Mouse (Mus musculus) intestine, postnatal 0 days (tissue): ENCODE data around the gene Stt3a. TPM values are rescaled to one million over a fixed set of nuclear protein-coding genes. Genes with fewer than 3 reads are reported as not detected.
A peak's percentile ranks its signal among the peaks of the same experiment; 100 is the strongest.

Source experiments
- ATAC-seq: fragments of 200-750 bp; cut with Nextera tagmentation; 2 replicates; pipeline ENCODE4 v1.8.0; 2017; ENCODE audit warnings: mild to moderate bottlenecking, moderate TSS enrichment, moderate library complexity
- H3K27ac ChIP-seq: fragments of 300-500 bp; sonication (generic); 2 replicates; pipeline ENCODE4 v1.5.1; 2014; ENCODE audit warnings: mild to moderate bottlenecking, low read depth, low read length, moderate library complexity
- H3K27me3 ChIP-seq: fragments of 300-500 bp; sonication (generic); replicated peaks from 2 replicates; pipeline ENCODE4 v1.6.1; 2014; ENCODE audit warnings: low read length, mixed read lengths; ENCODE audit not compliant: control insufficient read depth, insufficient read depth
- H3K36me3 ChIP-seq: fragments of 300-500 bp; sonication (generic); 2 replicates; pipeline ENCODE4 v1.6.1; 2014; ENCODE audit warnings: mild to moderate bottlenecking, moderate library complexity; ENCODE audit not compliant: control insufficient read depth, insufficient read depth
- H3K4me1 ChIP-seq: fragments of 300-500 bp; sonication (generic); replicated peaks from 2 replicates; pipeline ENCODE4 v1.6.1; 2014; ENCODE audit warnings: antibody characterized with exemption, low read length, mixed read lengths; ENCODE audit not compliant: control insufficient read depth, insufficient read depth
- H3K4me2 ChIP-seq: fragments of 300-500 bp; sonication (generic); replicated peaks from 2 replicates; pipeline ENCODE4 v1.6.1; 2014; ENCODE audit warnings: low read depth, mild to moderate bottlenecking, moderate library complexity
- H3K4me3 ChIP-seq: fragments of 300-500 bp; sonication (generic); 2 replicates; pipeline ENCODE4 v1.5.1; 2014; ENCODE audit warnings: low read depth, low read length
- H3K9ac ChIP-seq: fragments of 300-500 bp; sonication (generic); 2 replicates; pipeline ENCODE4 v1.6.1; 2014; ENCODE audit warnings: mild to moderate bottlenecking, low read depth, low read length
- H3K9me3 ChIP-seq: fragments of 300-500 bp; sonication (generic); 2 replicates; pipeline ENCODE4 v1.6.1; 2016; ENCODE audit warnings: mixed run types; ENCODE audit not compliant: control insufficient read depth
- CTCF ChIP-seq: sonication (generic); IDR thresholded peaks from 2 replicates; pipeline ENCODE4 v1.5.1; 2016; ENCODE audit warnings: low read depth, mild to moderate bottlenecking, control low read depth, antibody characterized with exemption, moderate library complexity
- WGBS: fragments of 180-500 bp; shearing (Covaris S2); extraction: QIAGEN DNeasy Blood & Tissue Kit; methylation state at CpG from one replicate; pipeline ENCODE4 v1.1.7; 2014; 5-methylcytosine and 5-hydroxymethylcytosine counted together
- polyA plus RNA-seq: library from polyadenylated mRNA; unstranded; fragments of >200 nt; fragmentation: Nextera tagmentation; extraction: Ambion mirVana; gene quantifications from 2 replicates; pipeline ENCODE4 v1.2.1, GENCODE M21; 2015

Stt3a gene
- polyA plus RNA-seq, 1 experiment from 2014 or later, result 166 TPM

DNA sequence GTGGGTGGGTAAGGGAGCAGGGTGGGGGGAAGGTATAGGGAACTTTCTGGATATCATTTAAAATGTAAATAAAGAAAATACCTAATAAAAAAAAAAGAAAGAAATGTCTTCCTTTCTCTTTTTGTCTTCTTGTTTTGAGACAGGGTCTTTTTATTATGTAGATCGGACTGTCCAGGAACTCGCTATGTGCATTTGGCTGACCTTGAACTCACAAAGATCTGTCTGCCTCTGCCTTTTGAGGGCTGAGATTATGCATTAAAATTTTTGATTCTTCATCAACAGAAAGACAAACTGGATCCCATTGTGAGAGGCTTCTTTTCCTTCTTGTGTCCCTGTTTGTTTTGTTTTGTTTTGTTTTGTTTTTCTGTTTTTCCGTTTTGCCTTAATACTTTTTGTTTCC is 35.5 kb upstream of the Stt3a start:
- H3K27me3 ChIP-seq, result no peaks in the 10 kb centered on the region
- H3K9me3 ChIP-seq, result no peaks in the 10 kb centered on the region
- no peak for ATAC-seq
- H3K27ac ChIP-seq, result no peak overlapping the region
- no peaks in the 10 kb centered on the region for H3K36me3 ChIP-seq
- 85% methylated on average over 3 of the region's 3 CpGs for WGBS
- no peak overlapping the region for H3K4me3 ChIP-seq
- no peak overlapping the region for H3K4me2 ChIP-seq
- no peak for TF ChIP-seq CTCF
- no peaks in the 10 kb centered on the region for H3K4me1 ChIP-seq
- no peak overlapping the region for H3K9ac ChIP-seq

DNA sequence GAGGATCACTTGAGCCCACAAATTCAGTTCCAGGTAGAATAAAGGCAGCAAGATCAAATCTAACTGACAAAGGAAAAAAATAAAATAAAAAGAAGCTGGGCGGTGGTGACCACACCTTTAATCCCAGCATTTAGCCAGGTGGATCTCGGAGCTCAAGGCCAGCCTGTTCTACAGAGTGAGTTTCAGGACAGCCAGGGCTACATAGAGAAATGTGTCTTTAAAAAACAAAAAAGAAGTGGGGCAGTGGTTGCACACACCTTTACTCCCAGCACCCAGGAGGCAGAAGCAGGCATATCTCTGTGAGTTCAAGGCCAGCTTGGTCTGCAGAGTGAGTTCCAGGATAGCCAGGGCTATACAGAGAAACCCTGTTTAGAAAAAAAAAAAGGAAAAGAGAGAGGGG is 34.5 kb upstream of the Stt3a start:
- Histone ChIP-seq H3K27me3 (no peaks in the 10 kb centered on the region), H3K27ac (no peak overlapping the region), H3K4me2 (no peak overlapping the region), H3K9ac (no peak overlapping the region), H3K4me1 (no peaks in the 10 kb centered on the region), H3K9me3 (no peaks in the 10 kb centered on the region), H3K36me3 (no peaks in the 10 kb centered on the region), H3K4me3 (no peak overlapping the region)
- TF ChIP-seq CTCF, result no peak
- 67% methylated on average over 2 of the region's 2 CpGs for WGBS
- ATAC-seq, result no peak

DNA sequence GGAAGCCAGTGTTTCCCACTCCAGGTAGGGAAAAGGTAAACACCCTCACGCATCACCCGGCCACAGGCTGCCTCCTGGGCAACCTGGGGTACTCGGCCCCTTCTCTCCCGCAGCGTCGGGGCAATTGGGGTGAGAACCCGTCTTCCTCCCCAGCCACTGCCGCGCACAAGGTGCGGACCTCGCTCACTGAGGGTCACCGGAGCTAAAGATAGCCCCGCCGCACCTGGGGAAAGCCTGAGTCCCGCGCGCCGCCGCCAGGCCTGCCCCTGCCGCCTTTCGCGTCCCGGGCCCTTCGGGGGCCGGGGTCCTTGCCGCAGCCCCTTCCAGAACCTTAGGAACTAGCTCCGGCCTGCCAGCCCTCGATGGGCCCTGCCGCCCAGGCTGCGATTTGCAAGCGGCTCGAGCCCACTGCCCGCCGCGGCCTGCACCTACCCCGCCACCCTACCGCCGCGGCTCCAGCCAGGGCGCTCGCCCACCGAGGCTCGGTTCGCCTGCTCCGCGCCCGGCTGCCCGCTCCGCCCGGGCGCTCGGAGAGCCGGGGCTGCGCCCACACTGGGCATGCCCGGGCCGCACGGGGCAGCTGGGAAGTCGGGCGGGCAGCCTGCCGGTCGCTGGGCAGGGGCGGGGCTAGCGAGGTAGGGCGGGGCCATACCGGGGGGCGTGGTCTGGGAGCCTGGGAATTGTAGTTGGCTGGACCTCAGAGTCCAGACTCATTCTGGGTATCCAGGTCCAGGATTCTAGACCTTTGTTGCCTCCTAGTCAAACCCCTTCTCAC is 29.5 kb upstream of the Stt3a start, which contains the start of gene Ei24:
TSS of gene Ei24 (minus strand) at position 613 of the 775 bp plus-strand sequence.
- no peaks in the 10 kb centered on the region for H3K27me3 ChIP-seq
- H3K4me1 ChIP-seq, result no peaks in the 10 kb centered on the region
- ATAC-seq, result peak; percentile 98
- peak within 1 kb of the TSS; percentile 97 for H3K4me3 ChIP-seq
- under 1% methylated on average over 56 of the region's 66 CpGs for WGBS
- peak within 1 kb of the TSS; percentile 94 for H3K9ac ChIP-seq
- TF ChIP-seq CTCF, result no peak
- no peaks in the 10 kb centered on the region; the same call in 1 of the 2 replicates for H3K36me3 ChIP-seq
- peak within 1 kb of the TSS; percentile 74 for H3K4me2 ChIP-seq
- no peaks in the 10 kb centered on the region for H3K9me3 ChIP-seq
- peak within 1 kb of the TSS; percentile 62 for H3K27ac ChIP-seq

DNA sequence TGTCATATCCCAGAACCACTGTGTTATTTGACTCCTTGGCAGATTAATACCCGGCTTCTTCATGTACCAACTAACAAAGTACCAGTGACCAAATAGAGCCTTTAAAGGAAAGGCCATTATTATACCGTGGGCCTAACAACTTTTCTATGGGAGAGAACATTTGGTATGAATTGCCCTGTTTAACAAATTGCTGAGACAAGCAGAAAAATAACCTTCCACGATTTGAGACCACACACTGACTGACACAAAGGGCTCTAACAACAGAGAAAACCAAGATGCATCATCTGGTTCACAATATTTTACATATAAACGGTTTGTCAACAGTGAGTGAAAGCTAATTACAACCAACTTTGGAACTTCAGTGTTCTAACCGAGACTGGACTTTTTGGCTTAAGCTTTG is 28.7 kb upstream of the Stt3a start:
- no peaks in the 10 kb centered on the region for H3K27me3 ChIP-seq
- WGBS, result 17% methylated on average over 5 of the region's 5 CpGs
- no peak for TF ChIP-seq CTCF
- no peak for ATAC-seq
- H3K9me3 ChIP-seq, result no peaks in the 10 kb centered on the region
- H3K4me2 ChIP-seq, result peak overlapping the region; percentile 74
- H3K9ac ChIP-seq, result peak overlapping the region; percentile 94
- no peaks in the 10 kb centered on the region for H3K4me1 ChIP-seq
- peak overlapping the region; percentile 97 for H3K4me3 ChIP-seq
- H3K27ac ChIP-seq, result no peak overlapping the region
- peaks cover 6% of the 10 kb centered on the region for H3K36me3 ChIP-seq

DNA sequence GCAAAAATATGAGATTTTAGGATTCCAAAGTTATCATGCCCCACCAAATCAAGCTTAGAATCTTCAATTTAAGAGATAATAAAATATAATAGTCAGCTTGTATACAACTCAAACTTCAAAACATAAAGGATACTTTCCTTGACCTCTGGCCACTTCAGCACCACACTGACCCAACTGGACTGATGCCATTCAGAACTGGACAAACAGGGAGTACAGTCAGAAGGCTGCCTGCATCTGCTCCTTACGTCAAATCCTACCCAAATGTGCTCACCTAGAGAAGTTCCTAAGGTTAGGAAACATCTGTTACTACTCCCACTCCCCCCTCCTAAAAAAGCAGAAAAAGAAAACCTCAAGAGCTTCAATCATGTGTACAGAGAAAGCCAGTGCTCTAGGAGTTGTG is 28.1 kb upstream of the Stt3a start:
- no peaks in the 10 kb centered on the region for H3K9me3 ChIP-seq
- ATAC-seq, result no peak
- H3K36me3 ChIP-seq, result peaks cover 12% of the 10 kb centered on the region
- H3K4me2 ChIP-seq, result no peak overlapping the region; the same call in 1 of the 2 replicates
- no peaks in the 10 kb centered on the region for H3K4me1 ChIP-seq
- no peaks in the 10 kb centered on the region for H3K27me3 ChIP-seq
- 91% methylated on average over 1 of the region's 1 CpGs for WGBS
- no peak overlapping the region for H3K27ac ChIP-seq
- no peak for TF ChIP-seq CTCF
- no peak overlapping the region for H3K4me3 ChIP-seq
- H3K9ac ChIP-seq, result no peak overlapping the region

DNA sequence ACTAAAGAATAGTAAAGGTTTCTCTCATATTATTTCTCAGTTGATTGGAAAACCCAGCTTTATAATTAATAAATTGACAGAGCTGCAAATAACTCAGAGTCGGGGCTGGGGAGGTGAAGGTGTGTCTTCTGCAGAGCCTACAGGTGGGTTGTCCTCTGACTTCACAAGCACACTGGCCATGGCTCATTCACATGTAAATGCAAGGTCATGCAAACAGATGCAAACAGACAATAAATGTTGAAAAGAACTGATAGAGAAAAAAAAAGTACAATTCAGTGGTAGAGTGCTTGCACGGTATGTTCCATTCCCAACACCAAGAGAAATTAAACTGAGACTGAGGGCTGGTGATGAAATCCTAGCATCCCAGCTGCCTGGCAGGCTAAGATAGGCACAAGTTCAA is 27.0 kb upstream of the Stt3a start:
- WGBS, result 56% methylated on average over 2 of the region's 2 CpGs
- no peak overlapping the region for H3K4me2 ChIP-seq

More for the DNA sequence above, 27.0 kb upstream of the Stt3a start:
- H3K9me3 ChIP-seq, result no peaks in the 10 kb centered on the region
- no peak for ATAC-seq
- H3K9ac ChIP-seq, result no peak overlapping the region
- no peak overlapping the region for H3K4me3 ChIP-seq
- H3K36me3 ChIP-seq, result peaks cover 21% of the 10 kb centered on the region
- no peaks in the 10 kb centered on the region for H3K27me3 ChIP-seq
- no peaks in the 10 kb centered on the region for H3K4me1 ChIP-seq
- no peak for TF ChIP-seq CTCF
- H3K27ac ChIP-seq, result no peak overlapping the region
